Mouse (Mus musculus) bone marrow, adult 2 months (tissue): ENCODE measurements around the gene Ghr. TPM values are rescaled to one million over a fixed set of nuclear protein-coding genes. Genes with fewer than 3 reads are reported as not detected.

ENCODE experiments used
- H3K27ac ChIP-seq: fragments of 200-500 bp; 2 replicates; pipeline ENCODE4 v1.5.1; 2012; ENCODE audit warnings: low read depth, mild to moderate bottlenecking, control low read depth, inconsistent platforms, low read length; ENCODE audit not compliant: control insufficient read depth, poor library complexity, insufficient read depth
- H3K4me1 ChIP-seq: fragments of 200-500 bp; 2 replicates; pipeline ENCODE4 v1.6.1; 2011; ENCODE audit warnings: low read length; ENCODE audit not compliant: control insufficient read depth, insufficient read depth
- H3K4me3 ChIP-seq: fragments of 200-500 bp; replicated peaks from 2 replicates; pipeline ENCODE3; 2011; ENCODE audit warnings: mild to moderate bottlenecking, low read depth, low read length, control low read depth; ENCODE audit not compliant: control insufficient read depth
- CTCF ChIP-seq: fragments of 200-500 bp; IDR thresholded peaks from 2 replicates; pipeline ENCODE4 v1.5.1; 2011; ENCODE audit warnings: low read length, control low read depth; ENCODE audit not compliant: control insufficient read depth, insufficient read depth
- POLR2A ChIP-seq: fragments of 200-500 bp; IDR thresholded peaks from 2 replicates; pipeline ENCODE4 v1.6.1; 2011; ENCODE audit warnings: low read depth, mild to moderate bottlenecking, control low read depth, low read length, borderline replicate concordance; ENCODE audit not compliant: control insufficient read depth
- WGBS: fragments of 180-500 bp; shearing (Covaris S2); methylation state at CpG from one replicate; pipeline ENCODE4 v1.1.7; 2018; 5-methylcytosine and 5-hydroxymethylcytosine counted together
- polyA plus RNA-seq: library from polyadenylated mRNA; stranded (reverse); fragments of >200 nt; gene quantifications from 2 replicates; pipeline ENCODE4 v1.2.4, GENCODE M21; 2011; ENCODE audit warnings: low replicate concordance; ENCODE audit not compliant: missing spikeins, insufficient read depth, insufficient read length

Gene Ghr
- polyA plus RNA-seq, 1 experiment, result 10.0 TPM

DNA sequence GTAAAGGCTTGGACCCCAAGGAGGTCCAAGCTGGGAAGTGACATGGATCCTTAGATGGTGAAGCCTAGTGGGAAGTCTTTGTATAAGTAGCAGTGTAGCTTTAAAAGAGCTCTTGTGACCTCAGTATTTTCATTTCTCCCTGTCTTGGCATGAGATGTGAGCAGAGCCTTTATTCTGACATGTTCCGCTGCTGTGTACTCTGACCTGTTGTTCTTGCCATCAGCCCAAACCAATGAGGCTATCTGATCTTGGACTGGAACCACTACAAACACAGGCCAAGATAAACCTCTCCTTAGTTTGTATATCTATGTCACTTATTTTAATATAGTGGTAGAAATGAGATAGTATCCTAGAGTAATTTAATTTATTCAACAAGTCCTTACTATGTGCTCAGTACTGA lies 97.9 kb downstream of the Ghr start:
- H3K4me3 ChIP-seq, result no peak overlapping the region
- H3K4me1 ChIP-seq, result no peaks in the 10 kb centered on the region
- H3K27ac ChIP-seq, result no peak overlapping the region
- TF ChIP-seq POLR2A (no peak), CTCF (no peak)
- 90% methylated on average over 1 of the region's 1 CpGs for WGBS

DNA sequence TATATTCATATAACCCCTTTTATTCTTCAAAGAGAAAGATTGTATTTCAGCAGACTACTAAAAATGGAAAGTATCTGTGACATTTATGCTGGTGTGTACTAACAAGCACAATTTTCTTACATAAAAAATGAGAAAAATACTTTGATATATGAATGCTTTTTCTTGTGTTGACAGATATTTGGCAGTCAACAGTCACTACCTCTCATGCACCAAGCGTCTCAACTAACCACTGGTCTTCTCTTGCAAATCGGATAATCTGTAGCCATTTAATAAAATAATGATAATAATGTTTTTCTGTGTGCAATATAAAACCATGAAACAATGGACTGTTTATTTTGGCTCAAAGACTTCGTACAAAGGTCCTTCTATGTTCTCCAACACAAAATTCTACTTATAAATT lies 99.8 kb downstream of the Ghr start:
- TF ChIP-seq CTCF, result no peak
- no peak for TF ChIP-seq POLR2A
- H3K27ac ChIP-seq, result no peak overlapping the region
- no peak overlapping the region for H3K4me3 ChIP-seq
- 71% methylated on average over 3 of the region's 3 CpGs for WGBS
- H3K4me1 ChIP-seq, result no peaks in the 10 kb centered on the region

DNA sequence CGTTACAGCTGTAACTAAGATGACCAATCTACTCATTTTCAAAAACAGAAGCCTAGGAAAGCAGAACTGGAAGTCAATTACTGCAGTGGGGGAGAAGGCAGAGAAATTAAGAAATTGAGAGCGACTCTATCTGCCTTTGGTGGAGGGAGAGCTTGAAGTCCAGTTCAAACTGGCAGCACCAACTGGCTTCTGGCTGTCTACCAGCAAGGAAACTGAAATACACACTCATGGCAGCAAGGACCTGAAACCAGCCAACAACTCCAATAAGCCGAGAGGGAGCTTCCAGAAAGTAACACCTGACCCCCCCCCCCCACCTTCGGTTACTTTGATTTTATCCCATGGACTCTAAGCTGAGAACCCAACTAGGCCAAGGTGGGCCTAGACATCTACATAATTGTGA lies 114.1 kb downstream of the Ghr start:
- Histone ChIP-seq H3K4me1 (no peaks in the 10 kb centered on the region), H3K27ac (no peak overlapping the region), H3K4me3 (no peak overlapping the region)
- 72% methylated on average over 4 of the region's 4 CpGs for WGBS
- no peak for TF ChIP-seq CTCF
- no peak for TF ChIP-seq POLR2A

DNA sequence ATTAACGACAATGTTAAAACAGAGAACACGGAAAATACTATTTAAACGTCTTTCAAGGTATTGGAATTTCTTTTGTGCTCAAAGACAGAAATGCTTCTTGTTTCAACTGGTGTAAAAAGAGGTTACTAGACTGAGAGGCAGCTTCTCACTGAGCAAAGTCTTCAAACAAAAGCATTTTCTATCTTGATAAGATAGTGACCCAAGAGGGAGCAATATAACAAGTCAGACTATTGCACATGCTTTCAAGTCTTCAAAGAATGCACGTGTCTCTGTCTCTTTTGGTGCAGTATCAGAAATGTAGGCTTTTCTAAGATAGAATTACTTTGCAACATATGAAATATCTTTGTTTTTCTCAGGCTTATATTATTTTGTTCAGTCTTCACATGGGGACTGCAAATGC lies 116.7 kb downstream of the Ghr start:
- Histone ChIP-seq H3K4me1 (no peaks in the 10 kb centered on the region), H3K27ac (no peak overlapping the region), H3K4me3 (no peak overlapping the region)
- WGBS, result 81% methylated on average over 4 of the region's 4 CpGs
- TF ChIP-seq CTCF, result no peak
- no peak for TF ChIP-seq POLR2A

DNA sequence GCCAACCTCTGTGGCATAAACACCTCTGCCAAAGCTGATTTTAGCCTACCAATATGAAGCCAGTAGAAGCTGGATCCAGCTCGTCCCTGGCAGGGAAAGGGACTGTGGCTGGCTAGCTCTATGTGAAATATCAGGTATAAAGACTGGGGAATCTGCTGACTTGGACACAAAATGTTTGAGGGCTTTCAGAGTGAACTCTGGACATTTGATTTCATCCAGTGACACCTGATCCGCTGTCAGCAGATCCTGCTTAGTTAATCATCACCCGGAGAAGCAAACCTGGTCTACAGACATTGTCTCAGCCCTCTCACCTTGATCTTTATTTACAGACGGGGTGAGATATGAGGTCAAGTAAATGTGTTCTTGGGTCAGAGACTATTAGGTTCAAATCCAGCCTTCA lies 118.5 kb downstream of the Ghr start:
- no peaks in the 10 kb centered on the region for H3K4me1 ChIP-seq
- WGBS, result 79% methylated on average over 4 of the region's 4 CpGs
- no peak overlapping the region for H3K27ac ChIP-seq
- H3K4me3 ChIP-seq, result no peak overlapping the region
- no peak for TF ChIP-seq CTCF
- TF ChIP-seq POLR2A, result no peak

DNA sequence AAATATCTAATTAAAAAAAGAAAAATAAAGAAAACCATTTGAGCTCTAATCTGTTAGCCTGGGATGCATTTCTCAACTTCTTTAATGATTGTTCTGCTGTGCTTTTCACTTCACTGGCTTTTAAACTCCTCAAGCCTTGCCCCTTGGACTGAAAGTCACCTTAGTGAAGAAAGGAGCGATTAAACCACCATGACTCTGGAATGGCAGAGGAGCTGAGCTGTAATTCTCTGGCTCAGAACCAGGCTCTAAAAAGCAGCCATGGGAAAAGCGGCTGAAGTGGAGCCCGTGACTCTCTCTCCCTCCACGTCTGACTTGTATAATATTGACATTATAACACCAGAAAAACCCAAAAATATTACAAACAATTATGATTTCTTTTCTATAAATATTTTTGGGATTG lies 126.7 kb downstream of the Ghr start:
- Histone ChIP-seq H3K4me1 (no peaks in the 10 kb centered on the region), H3K27ac (no peak overlapping the region), H3K4me3 (no peak overlapping the region)
- WGBS, result 78% methylated on average over 4 of the region's 4 CpGs
- TF ChIP-seq POLR2A, result no peak
- TF ChIP-seq CTCF, result no peak

DNA sequence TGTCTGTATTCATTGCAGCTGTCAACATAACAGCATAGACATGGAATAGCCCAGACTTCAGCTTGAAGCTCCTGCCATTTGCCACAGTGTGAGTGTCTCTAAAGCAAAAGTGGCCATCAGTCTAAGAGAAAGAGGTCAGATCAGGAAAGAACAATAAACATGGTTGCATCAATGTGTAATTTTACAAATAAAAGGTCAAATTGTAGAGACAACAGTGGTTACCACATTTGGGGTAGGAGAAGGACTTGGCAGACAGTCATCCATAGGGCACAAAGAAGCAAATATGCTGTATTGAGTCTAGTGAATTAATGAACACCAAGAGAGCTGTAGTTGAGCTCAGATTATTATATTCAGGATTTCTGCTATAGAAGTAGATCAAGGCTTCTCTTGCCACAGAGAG lies 127.7 kb downstream of the Ghr start:
- TF ChIP-seq CTCF (no peak), POLR2A (no peak)
- no peak overlapping the region for H3K4me3 ChIP-seq
- H3K27ac ChIP-seq, result no peak overlapping the region
- no peaks in the 10 kb centered on the region for H3K4me1 ChIP-seq

DNA sequence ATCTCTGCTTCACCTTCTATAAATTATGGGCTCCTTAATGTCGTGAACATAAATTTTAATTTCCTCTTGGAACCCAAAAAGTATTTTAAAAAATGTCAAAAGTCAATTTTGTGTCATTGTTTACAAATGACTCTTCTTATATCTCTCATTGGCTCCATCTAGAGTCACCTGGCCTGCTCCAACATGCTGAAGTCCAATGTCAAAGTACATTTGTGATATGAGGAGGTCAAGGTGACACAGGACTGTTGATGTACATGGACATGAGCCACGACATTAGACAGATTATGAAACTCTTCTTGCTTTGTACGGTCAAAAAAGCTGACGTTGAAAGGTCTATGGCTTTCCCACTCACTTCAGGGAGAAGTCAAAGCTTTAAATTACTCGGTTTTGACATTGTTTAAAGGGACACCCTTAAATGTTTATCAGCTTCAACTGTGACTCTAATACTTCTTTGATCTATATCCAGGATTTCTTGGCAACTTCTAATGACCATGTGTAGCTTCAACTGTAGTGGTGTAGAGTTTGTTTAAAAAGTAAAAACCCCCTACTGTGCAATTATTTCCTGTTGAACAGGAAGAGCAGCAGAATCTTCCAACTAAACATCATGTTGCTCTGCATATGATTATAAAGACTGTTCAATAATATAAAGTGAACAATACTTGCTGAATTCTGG lies 131.1 kb downstream of the Ghr start:
- no peak overlapping the region for H3K4me3 ChIP-seq
- WGBS, result 71% methylated on average over 5 of the region's 5 CpGs

DNA sequence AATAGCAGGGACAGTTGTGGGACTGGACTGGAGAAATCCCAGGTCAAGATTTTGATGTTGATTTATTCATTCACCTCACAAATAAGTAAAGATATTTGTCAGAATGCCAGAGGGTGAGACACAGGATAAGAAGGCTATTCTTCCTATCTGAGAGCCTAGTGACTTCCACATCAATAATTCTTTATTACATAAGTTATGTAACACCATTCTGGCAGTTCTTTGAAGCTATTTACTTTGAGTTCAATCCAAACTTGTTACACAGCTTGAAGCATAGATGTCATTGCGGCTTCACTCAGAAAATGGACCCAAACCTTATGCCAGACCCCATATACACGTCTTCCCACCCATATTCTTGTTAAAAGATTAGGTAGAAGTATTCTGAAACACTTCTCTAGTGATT lies 133.7 kb downstream of the Ghr start:
- no peak for TF ChIP-seq POLR2A
- TF ChIP-seq CTCF, result no peak
- Histone ChIP-seq H3K4me1 (no peaks in the 10 kb centered on the region), H3K4me3 (no peak overlapping the region), H3K27ac (no peak overlapping the region)
- 63% methylated on average over 2 of the region's 2 CpGs for WGBS

More for the DNA sequence above, 131.1 kb downstream of the Ghr start:
- TF ChIP-seq CTCF, result no peak
- TF ChIP-seq POLR2A, result no peak
- H3K27ac ChIP-seq, result no peak overlapping the region
- H3K4me1 ChIP-seq, result no peaks in the 10 kb centered on the region
